Comparison of ENCODE assay signal across 9 mouse cellular contexts in genomic region chr1:86502221-86503048, GRCm38 (mm10). TPM values are rescaled to one million over a fixed set of nuclear protein-coding genes. Genes with fewer than 3 reads are reported as not detected.
DNase-seq lines count a peak whose midpoint lies in the region; ATAC-seq lines count a peak whose summit lies in the region.
"Had no signal": no experiment of that assay in that cellular context is flagged by ENCODE, and none has a peak within 500 bp of the region (broad histone marks: within the 10 kb centered on the region; RNA-seq: fewer than 3 reads in every experiment).

No protein-coding gene starts in this region.

- peak overlapping the region; percentile 34 for H3K4me2 ChIP-seq in forebrain, embryonic 12.5 days
- no peak overlapping the region for H3K4me2 ChIP-seq in liver, embryonic 15.5 days

- no peaks in the 10 kb centered on the region for H3K9me3 ChIP-seq in forebrain, embryonic 12.5 days
- H3K9me3 ChIP-seq in liver, embryonic 15.5 days (replicated peaks) = no peaks in the 10 kb centered on the region

- peak; percentile 92 for DNase-seq in heart, adult 11 months
- DNase-seq in heart, adult 18-20 months = no peak
- peak; percentile 44 for DNase-seq in CD4-positive helper T cell, adult 2 months (ENCODE audit: low read depth, low spot score)
- DNase-seq in ovary, postnatal 14 days (ENCODE audit: low spot score) = no peak

- ATAC-seq in forebrain, embryonic 12.5 days (ENCODE audit: low FRiP score) = no peak
- ATAC-seq in liver, embryonic 15.5 days (ENCODE audit: insufficient read depth) = no peak
- ATAC-seq in erythroblast, adult 5-6 weeks (replicated peaks; ENCODE audit: low FRiP score, poor library complexity, severe bottlenecking) = no peak
- ATAC-seq in granulocyte monocyte progenitor cell, adult 5-6 weeks (replicated peaks; ENCODE audit: poor library complexity, severe bottlenecking) = no peak
- ATAC-seq: Patski had no signal

- H3K9ac ChIP-seq in forebrain, embryonic 12.5 days = peak overlapping the region; percentile 62
- H3K9ac ChIP-seq in liver, embryonic 15.5 days = no peak overlapping the region

- H3K27ac ChIP-seq in forebrain, embryonic 12.5 days = peak overlapping the region; percentile 97
- 0 out of 2 replicates have a peak overlapping the region, but pooled peaks have one; percentile 78 for H3K27ac ChIP-seq in liver, embryonic 15.5 days (replicated peaks)

- no peaks in the 10 kb centered on the region for H3K27me3 ChIP-seq in forebrain, embryonic 12.5 days
- peaks cover 15% of the 10 kb centered on the region for H3K27me3 ChIP-seq in liver, embryonic 15.5 days
- H3K27me3 ChIP-seq: Patski had no signal

- WGBS in forebrain, embryonic 12.5 days = 6% methylated on average over 16 of the region's 17 CpGs
- 41% methylated on average over 16 of the region's 17 CpGs for WGBS in liver, embryonic 15.5 days (ENCODE audit: insufficient replicate concordance)

- H3K4me3 ChIP-seq in forebrain, embryonic 12.5 days (replicated peaks) = 0 out of 2 replicates have a peak overlapping the region, but pooled peaks have one; percentile 7
- H3K4me3 ChIP-seq in liver, embryonic 15.5 days (replicated peaks) = no peak overlapping the region

- peaks cover 71% of the 10 kb centered on the region for H3K4me1 ChIP-seq in forebrain, embryonic 12.5 days
- H3K4me1 ChIP-seq in liver, embryonic 15.5 days (replicated peaks) = peaks cover 86% of the 10 kb centered on the region

- no peaks in the 10 kb centered on the region for H3K36me3 ChIP-seq in forebrain, embryonic 12.5 days (replicated peaks)
- H3K36me3 ChIP-seq in liver, embryonic 15.5 days (replicated peaks) = no peaks in the 10 kb centered on the region

RNA-seq across cellular contexts. Expression of gene Ptma, which starts 24.1 kb away (rescaled TPM):
- 100 to 1,000 TPM; 212 TPM for total RNA-seq in heart, adult 18-20 months (2021)
- 3,257 and 3,328 TPM in 2 replicates for polyA plus RNA-seq in forebrain, embryonic 12.5 days (2016; fragmentation: Nextera tagmentation; extraction: Ambion mirVana)
- 634 and 778 TPM in 2 replicates for polyA plus RNA-seq in liver, embryonic 15.5 days (2015; fragmentation: Nextera tagmentation; extraction: Ambion mirVana)
- 1,027 and 1,158 TPM in 2 replicates for total RNA-seq in erythroblast, adult 5-6 weeks (2015; ENCODE audit: low replicate concordance)
- 910 and 1,101 TPM in 2 replicates for total RNA-seq in erythroblast, adult 5-6 weeks (2017; ENCODE audit: low replicate concordance)
- total RNA-seq in granulocyte monocyte progenitor cell, adult 5-6 weeks (2014; fragmentation: Nextera tagmentation) = 3,814 and 3,953 TPM in 2 replicates
- total RNA-seq in granulocyte monocyte progenitor cell, adult 5-6 weeks (2017) = 7,771 and 8,789 TPM in 2 replicates

Comparison
In these comparisons a context has a peak if more than half of its experiments do, and no peak if none do; other contexts are left out.
1. DNase-seq: peak in heart, adult 11 months (single experiment) and CD4-positive helper T cell, adult 2 months (single experiment); none in heart, adult 18-20 months (0 of 2) and ovary, postnatal 14 days (single experiment).
2. RNA of gene Ptma, which starts 24.1 kb away (total RNA-seq): 3,814 to 8,789 TPM in granulocyte monocyte progenitor cell, adult 5-6 weeks and 910 to 1,158 TPM in erythroblast, adult 5-6 weeks; 212 TPM in heart, adult 18-20 months; every median in the first group is over 4 times any median in the second.